Mouse (Mus musculus) midbrain, embryonic 12.5 days (tissue): ENCODE data around the gene Rassf4. TPM values are rescaled to one million over a fixed set of nuclear protein-coding genes. Genes with fewer than 3 reads are reported as not detected.
A peak's percentile ranks its signal among the peaks of the same experiment; 100 is the strongest.
"Not testable (repeated sequence)": the region's sequence is repeated elsewhere in the genome, so short reads cannot be mapped to it uniquely, and the experiment has no call there.

Source experiments
- ATAC-seq: fragments of 200-750 bp; cut with Nextera tagmentation; 2 replicates; pipeline ENCODE4 v1.8.0; 2017; ENCODE audit warnings: low read depth, moderate TSS enrichment, moderate library complexity; ENCODE audit not compliant: low FRiP score
- H3K27ac ChIP-seq: fragments of 300-500 bp; sonication (generic); replicated peaks from 2 replicates; pipeline ENCODE4 v1.5.1; 2016; ENCODE audit warnings: mild to moderate bottlenecking
- H3K27me3 ChIP-seq: fragments of 300-500 bp; sonication (generic); 2 replicates; pipeline ENCODE4 v1.6.1; 2016; ENCODE audit warnings: mild to moderate bottlenecking
- H3K36me3 ChIP-seq: fragments of 300-500 bp; sonication (generic); 2 replicates; pipeline ENCODE4 v1.6.1; 2016
- H3K4me1 ChIP-seq: fragments of 300-500 bp; sonication (generic); 2 replicates; pipeline ENCODE4 v1.6.1; 2016
- H3K4me2 ChIP-seq: fragments of 300-500 bp; sonication (generic); replicated peaks from 2 replicates; pipeline ENCODE4 v1.6.1; 2016; ENCODE audit warnings: mild to moderate bottlenecking, moderate library complexity
- H3K4me3 ChIP-seq: fragments of 300-500 bp; sonication (generic); 2 replicates; pipeline ENCODE4 v1.5.1; 2016; ENCODE audit warnings: mild to moderate bottlenecking
- H3K9ac ChIP-seq: fragments of 300-500 bp; sonication (generic); replicated peaks from 2 replicates; pipeline ENCODE4 v1.6.1; 2016; ENCODE audit warnings: mild to moderate bottlenecking, moderate library complexity
- H3K9me3 ChIP-seq: fragments of 300-500 bp; sonication (generic); 2 replicates; pipeline ENCODE4 v1.6.1; 2016; ENCODE audit warnings: mild to moderate bottlenecking
- WGBS: fragments of 180-500 bp; shearing (Covaris S2); methylation state at CpG from one replicate; pipeline ENCODE4 v1.1.7; 2016; 5-methylcytosine and 5-hydroxymethylcytosine counted together
- polyA plus RNA-seq: library from polyadenylated mRNA; unstranded; fragments of >200 nt; fragmentation: Nextera tagmentation; extraction: Ambion mirVana; gene quantifications from 2 replicates; pipeline ENCODE4 v1.2.1, GENCODE M21; 2016

Rassf4 gene
- polyA plus RNA-seq, 1 experiment from 2014 or later: 35.2 TPM

- Histone ChIP-seq H3K27me3 (no peaks in the 10 kb centered on the region), H3K9ac (no peak overlapping the region), H3K4me2 (no peak overlapping the region), H3K4me1 (no peaks in the 10 kb centered on the region), H3K4me3 (no peak overlapping the region), H3K9me3 (no peaks in the 10 kb centered on the region), H3K27ac (no peak overlapping the region), H3K36me3 (peaks cover 16% of the 10 kb centered on the region; the same call in 1 of the 2 replicates)
- WGBS: 92% methylated on average over 17 of the region's 17 CpGs
- no peak for ATAC-seq
Measured at GRCm38 (mm10) chr6:116633741-116634695, 39.7 kb downstream of the Rassf4 start.

- 44% methylated on average over 1 of the region's 1 CpGs for WGBS
- ATAC-seq: no peak
Measured at GRCm38 (mm10) chr6:116632129-116632528, 41.6 kb downstream of the Rassf4 start.

GRCm38 (mm10) chr6:116629766-116630165, 44.0 kb downstream of the Rassf4 start:
- H3K36me3 ChIP-seq: peaks cover 21% of the 10 kb centered on the region
- H3K27ac ChIP-seq: peak overlapping the region; percentile 92; the same call in 1 of the 2 replicates
- ATAC-seq: no peak
- WGBS: 86% methylated on average over 10 of the region's 10 CpGs
- no peak overlapping the region for H3K4me3 ChIP-seq
- peaks cover 12% of the 10 kb centered on the region for H3K4me1 ChIP-seq
- H3K4me2 ChIP-seq: no peak overlapping the region
- no peaks in the 10 kb centered on the region for H3K27me3 ChIP-seq
- no peaks in the 10 kb centered on the region for H3K9me3 ChIP-seq
- no peak overlapping the region for H3K9ac ChIP-seq

More at GRCm38 (mm10) chr6:116632129-116632528, 41.6 kb downstream of the Rassf4 start:
- H3K4me2 ChIP-seq: no peak overlapping the region
- no peaks in the 10 kb centered on the region for H3K27me3 ChIP-seq
- H3K4me1 ChIP-seq: peaks cover 5% of the 10 kb centered on the region
- no peak overlapping the region for H3K4me3 ChIP-seq
- no peaks in the 10 kb centered on the region for H3K9me3 ChIP-seq
- H3K27ac ChIP-seq: no peak overlapping the region
- H3K9ac ChIP-seq: no peak overlapping the region
- peaks cover 8% of the 10 kb centered on the region; the same call in 1 of the 2 replicates for H3K36me3 ChIP-seq

- peak within 1 kb of the TSS; percentile 92 for H3K27ac ChIP-seq
- peak within 1 kb of the TSS; percentile 87 for H3K4me3 ChIP-seq
- 2% methylated on average over 56 of the region's 56 CpGs for WGBS
- H3K9ac ChIP-seq: peak within 1 kb of the TSS; percentile 96
- H3K27me3 ChIP-seq: no peaks in the 10 kb centered on the region
- H3K36me3 ChIP-seq: peaks cover 25% of the 10 kb centered on the region
- ATAC-seq: peak; percentile 96
- H3K4me2 ChIP-seq: peak within 1 kb of the TSS; percentile 55
- no peaks in the 10 kb centered on the region for H3K9me3 ChIP-seq
- peaks cover 12% of the 10 kb centered on the region for H3K4me1 ChIP-seq
Measured at GRCm38 (mm10) chr6:116628539-116629171, 45.1 kb downstream of the Rassf4 start, which contains the start of gene Zfp422. Zfp422 (minus strand) TSS chr6:116628999.

GRCm38 (mm10) chr6:116628095-116628494, 45.7 kb downstream of the Rassf4 start:
- peak overlapping the region; percentile 96 for H3K9ac ChIP-seq
- H3K9me3 ChIP-seq: no peaks in the 10 kb centered on the region
- H3K27ac ChIP-seq: peak overlapping the region; percentile 92
- ATAC-seq: no peak; the same call in 1 of the 2 replicates
- H3K4me1 ChIP-seq: peaks cover 12% of the 10 kb centered on the region
- H3K4me2 ChIP-seq: peak overlapping the region; percentile 55
- H3K36me3 ChIP-seq: peaks cover 25% of the 10 kb centered on the region
- peak overlapping the region; percentile 87 for H3K4me3 ChIP-seq
- 22% methylated on average over 9 of the region's 9 CpGs for WGBS
- no peaks in the 10 kb centered on the region for H3K27me3 ChIP-seq

- peaks cover 25% of the 10 kb centered on the region for H3K36me3 ChIP-seq
- peaks cover 12% of the 10 kb centered on the region for H3K4me1 ChIP-seq
- WGBS: 98% methylated on average over 9 of the region's 9 CpGs
- H3K27me3 ChIP-seq, H3K27ac ChIP-seq, H3K9ac ChIP-seq, ATAC-seq, H3K9me3 ChIP-seq, H3K4me3 ChIP-seq, H3K4me2 ChIP-seq: not testable (repeated sequence)
Measured at GRCm38 (mm10) chr6:116626417-116626816, 47.3 kb downstream of the Rassf4 start.

- Histone ChIP-seq H3K4me2 (no peak overlapping the region), H3K9me3 (no peaks in the 10 kb centered on the region), H3K27ac (no peak overlapping the region), H3K9ac (no peak overlapping the region), H3K4me3 (no peak overlapping the region), H3K36me3 (peaks cover 17% of the 10 kb centered on the region), H3K4me1 (peaks cover 6% of the 10 kb centered on the region; the same call in 1 of the 2 replicates), H3K27me3 (no peaks in the 10 kb centered on the region)
- ATAC-seq: no peak
- 70% methylated on average over 8 of the region's 8 CpGs for WGBS
Measured at GRCm38 (mm10) chr6:116621318-116622023, 52.3 kb downstream of the Rassf4 start.

GRCm38 (mm10) chr6:116618073-116618472, 55.7 kb downstream of the Rassf4 start:
- no peaks in the 10 kb centered on the region for H3K9me3 ChIP-seq
- no peaks in the 10 kb centered on the region for H3K27me3 ChIP-seq
- no peak overlapping the region for H3K4me3 ChIP-seq
- H3K27ac ChIP-seq: no peak overlapping the region
- no peak overlapping the region for H3K9ac ChIP-seq
- H3K4me2 ChIP-seq: no peak overlapping the region
- H3K4me1 ChIP-seq: no peaks in the 10 kb centered on the region
- no peak for ATAC-seq
- no peaks in the 10 kb centered on the region for H3K36me3 ChIP-seq

GRCm38 (mm10) chr6:116615719-116616118, 58.0 kb downstream of the Rassf4 start:
- no peak for ATAC-seq
- no peak overlapping the region for H3K27ac ChIP-seq
- no peaks in the 10 kb centered on the region for H3K27me3 ChIP-seq
- no peaks in the 10 kb centered on the region for H3K4me1 ChIP-seq
- no peaks in the 10 kb centered on the region for H3K36me3 ChIP-seq
- 92% methylated on average over 2 of the region's 2 CpGs for WGBS
- no peaks in the 10 kb centered on the region for H3K9me3 ChIP-seq
- no peak overlapping the region for H3K4me2 ChIP-seq
- no peak overlapping the region for H3K4me3 ChIP-seq
- H3K9ac ChIP-seq: no peak overlapping the region

- Histone ChIP-seq H3K9ac (no peak overlapping the region), H3K27me3 (no peaks in the 10 kb centered on the region), H3K4me1 (no peaks in the 10 kb centered on the region), H3K36me3 (no peaks in the 10 kb centered on the region), H3K4me3 (no peak overlapping the region), H3K4me2 (no peak overlapping the region), H3K27ac (no peak overlapping the region), H3K9me3 (no peaks in the 10 kb centered on the region)
- 48% methylated on average over 4 of the region's 4 CpGs for WGBS
- no peak for ATAC-seq
Measured at GRCm38 (mm10) chr6:116607230-116607629, 66.5 kb downstream of the Rassf4 start.

GRCm38 (mm10) chr6:116600969-116601368, 72.8 kb downstream of the Rassf4 start:
- not testable (repeated sequence) for H3K9ac ChIP-seq, ATAC-seq, H3K9me3 ChIP-seq, H3K36me3 ChIP-seq, H3K27ac ChIP-seq, H3K4me2 ChIP-seq, H3K4me3 ChIP-seq, H3K4me1 ChIP-seq, H3K27me3 ChIP-seq
